Mouse (Mus musculus): ENCODE measurements at regions not wholly inside any gene's neighbourhood (a gene's known extent, or its start where the extent isn't known, plus 50 kb on each side); places are given as distances from the start of the nearest gene placed in this dataset.

GRCm38 (mm10) chr9:61186541-61187420 lies 185.4 kb upstream of the Tle3 start:
- peaks cover 34% of the 10 kb centered on the region for H3K27me3 ChIP-seq (replicated peaks)
- no peak for ATAC-seq (ENCODE audit: insufficient number of reproducible peaks, low FRiP score)
- H3K36me3 ChIP-seq = no peaks in the 10 kb centered on the region
- H3K4me2 ChIP-seq = no peak overlapping the region
- no peak overlapping the region for H3K9ac ChIP-seq
- no peak overlapping the region for H3K4me3 ChIP-seq
- H3K4me1 ChIP-seq (replicated peaks) = no peaks in the 10 kb centered on the region
- H3K9me3 ChIP-seq (replicated peaks) = peaks cover 9% of the 10 kb centered on the region
- WGBS = 49% methylated on average over 8 of the region's 8 CpGs
- no peak overlapping the region for H3K27ac ChIP-seq (ENCODE audit: poor library complexity, severe bottlenecking)

- 71% methylated on average over 3 of the region's 3 CpGs for WGBS
- no peak for ATAC-seq (ENCODE audit: insufficient number of reproducible peaks, low FRiP score)
Measured at GRCm38 (mm10) chr9:61187713-61188399, 184.3 kb upstream of the Tle3 start.

GRCm38 (mm10) chr9:61189295-61189694 lies 182.9 kb upstream of the Tle3 start:
- WGBS = 77% methylated on average over 8 of the region's 8 CpGs
- ATAC-seq (ENCODE audit: insufficient number of reproducible peaks, low FRiP score) = no peak
- no peaks in the 10 kb centered on the region for H3K4me1 ChIP-seq (replicated peaks)
- H3K4me2 ChIP-seq = no peak overlapping the region
- no peak overlapping the region for H3K27ac ChIP-seq (ENCODE audit: poor library complexity, severe bottlenecking)
- H3K36me3 ChIP-seq = no peaks in the 10 kb centered on the region
- peaks cover 11% of the 10 kb centered on the region for H3K9me3 ChIP-seq (replicated peaks)
- no peak overlapping the region for H3K4me3 ChIP-seq
- H3K27me3 ChIP-seq (replicated peaks) = peaks cover 37% of the 10 kb centered on the region
- no peak overlapping the region for H3K9ac ChIP-seq

More at GRCm38 (mm10) chr9:61187713-61188399, 184.3 kb upstream of the Tle3 start:
- Histone ChIP-seq H3K27me3 (replicated peaks) (peaks cover 34% of the 10 kb centered on the region), H3K36me3 (no peaks in the 10 kb centered on the region), H3K9ac (no peak overlapping the region), H3K9me3 (replicated peaks) (peaks cover 11% of the 10 kb centered on the region), H3K4me1 (replicated peaks) (no peaks in the 10 kb centered on the region), H3K4me2 (no peak overlapping the region), H3K27ac (ENCODE audit: poor library complexity, severe bottlenecking) (no peak overlapping the region), H3K4me3 (no peak overlapping the region)

GRCm38 (mm10) chr9:61199077-61199753 lies 173.0 kb upstream of the Tle3 start:
- Histone ChIP-seq H3K4me3 (no peak overlapping the region), H3K36me3 (no peaks in the 10 kb centered on the region), H3K27me3 (replicated peaks) (peaks cover 72% of the 10 kb centered on the region), H3K9me3 (replicated peaks) (no peaks in the 10 kb centered on the region), H3K4me2 (no peak overlapping the region), H3K27ac (ENCODE audit: poor library complexity, severe bottlenecking) (no peak overlapping the region), H3K9ac (no peak overlapping the region), H3K4me1 (replicated peaks) (peaks cover 6% of the 10 kb centered on the region)
- ATAC-seq (ENCODE audit: insufficient number of reproducible peaks, low FRiP score) = no peak
- WGBS = 61% methylated on average over 4 of the region's 4 CpGs

- no peak overlapping the region for H3K4me2 ChIP-seq
- H3K27me3 ChIP-seq (replicated peaks) = peaks cover 72% of the 10 kb centered on the region
- ATAC-seq (ENCODE audit: insufficient number of reproducible peaks, low FRiP score) = no peak
- no peak overlapping the region for H3K27ac ChIP-seq (ENCODE audit: poor library complexity, severe bottlenecking)
- H3K4me3 ChIP-seq = no peak overlapping the region
- no peaks in the 10 kb centered on the region for H3K36me3 ChIP-seq
- H3K4me1 ChIP-seq (replicated peaks) = peaks cover 6% of the 10 kb centered on the region
- 34% methylated on average over 8 of the region's 8 CpGs for WGBS
- no peaks in the 10 kb centered on the region for H3K9me3 ChIP-seq (replicated peaks)
- H3K9ac ChIP-seq = no peak overlapping the region
Measured at GRCm38 (mm10) chr9:61199891-61200290, 172.3 kb upstream of the Tle3 start.

- H3K27ac ChIP-seq (ENCODE audit: poor library complexity, severe bottlenecking) = no peak overlapping the region
- H3K27me3 ChIP-seq (replicated peaks) = peaks cover 72% of the 10 kb centered on the region
- H3K4me3 ChIP-seq = no peak overlapping the region
Measured at GRCm38 (mm10) chr9:61200295-61200955, 171.7 kb upstream of the Tle3 start.

GRCm38 (mm10) chr9:61205049-61205448 lies 167.1 kb upstream of the Tle3 start:
- Histone ChIP-seq H3K4me3 (no peak overlapping the region), H3K27ac (ENCODE audit: poor library complexity, severe bottlenecking) (no peak overlapping the region), H3K36me3 (no peaks in the 10 kb centered on the region), H3K9ac (no peak overlapping the region), H3K9me3 (replicated peaks) (no peaks in the 10 kb centered on the region), H3K4me1 (replicated peaks) (peaks cover 12% of the 10 kb centered on the region), H3K27me3 (replicated peaks) (peaks cover 93% of the 10 kb centered on the region), H3K4me2 (no peak overlapping the region)
- ATAC-seq (ENCODE audit: insufficient number of reproducible peaks, low FRiP score) = no peak
- 79% methylated on average over 8 of the region's 8 CpGs for WGBS

More at GRCm38 (mm10) chr9:61200295-61200955, 171.7 kb upstream of the Tle3 start:
- Histone ChIP-seq H3K36me3 (no peaks in the 10 kb centered on the region), H3K4me1 (replicated peaks) (peaks cover 6% of the 10 kb centered on the region), H3K9me3 (replicated peaks) (no peaks in the 10 kb centered on the region), H3K9ac (no peak overlapping the region), H3K4me2 (no peak overlapping the region)
- WGBS = 20% methylated on average over 5 of the region's 5 CpGs
- no peak for ATAC-seq (ENCODE audit: insufficient number of reproducible peaks, low FRiP score)

GRCm38 (mm10) chr9:61206725-61207365 lies 165.3 kb upstream of the Tle3 start:
- no peak for ATAC-seq (ENCODE audit: insufficient number of reproducible peaks, low FRiP score)
- no peak overlapping the region for H3K4me2 ChIP-seq
- no peak overlapping the region for H3K9ac ChIP-seq
- H3K4me3 ChIP-seq = no peak overlapping the region
- no peak overlapping the region for H3K27ac ChIP-seq (ENCODE audit: poor library complexity, severe bottlenecking)
- WGBS = 66% methylated on average over 13 of the region's 13 CpGs
- H3K4me1 ChIP-seq (replicated peaks) = peaks cover 12% of the 10 kb centered on the region
- no peaks in the 10 kb centered on the region for H3K9me3 ChIP-seq (replicated peaks)
- H3K27me3 ChIP-seq (replicated peaks) = peaks cover 93% of the 10 kb centered on the region
- no peaks in the 10 kb centered on the region for H3K36me3 ChIP-seq

GRCm38 (mm10) chr9:61207423-61208150 lies 164.6 kb upstream of the Tle3 start:
- H3K4me3 ChIP-seq = no peak overlapping the region
- ATAC-seq (ENCODE audit: insufficient number of reproducible peaks, low FRiP score) = no peak
- no peak overlapping the region for H3K27ac ChIP-seq (ENCODE audit: poor library complexity, severe bottlenecking)
- peaks cover 12% of the 10 kb centered on the region for H3K4me1 ChIP-seq (replicated peaks)
- 87% methylated on average over 13 of the region's 13 CpGs for WGBS
- H3K36me3 ChIP-seq = no peaks in the 10 kb centered on the region
- no peak overlapping the region for H3K4me2 ChIP-seq
- no peaks in the 10 kb centered on the region for H3K9me3 ChIP-seq (replicated peaks)
- H3K27me3 ChIP-seq (replicated peaks) = peaks cover 94% of the 10 kb centered on the region
- no peak overlapping the region for H3K9ac ChIP-seq

- H3K27ac ChIP-seq (ENCODE audit: poor library complexity, severe bottlenecking) = no peak overlapping the region
- H3K4me3 ChIP-seq = no peak overlapping the region
- peaks cover 89% of the 10 kb centered on the region for H3K27me3 ChIP-seq (replicated peaks)
- H3K4me1 ChIP-seq (replicated peaks) = peaks cover 12% of the 10 kb centered on the region
- WGBS = 52% methylated on average over 4 of the region's 4 CpGs
- H3K36me3 ChIP-seq = no peaks in the 10 kb centered on the region
- H3K4me2 ChIP-seq = no peak overlapping the region
- no peaks in the 10 kb centered on the region for H3K9me3 ChIP-seq (replicated peaks)
- no peak for ATAC-seq (ENCODE audit: insufficient number of reproducible peaks, low FRiP score)
- no peak overlapping the region for H3K9ac ChIP-seq
Measured at GRCm38 (mm10) chr9:61211627-61212026, 160.5 kb upstream of the Tle3 start.

Data from heart, embryonic 12.5 days (tissue).